Mouse (Mus musculus) heart, embryonic 11.5 days (tissue): ENCODE results near the gene Dstn. TPM values are rescaled to one million over a fixed set of nuclear protein-coding genes. Genes with fewer than 3 reads are reported as not detected.

Experiments
- ATAC-seq: fragments of 200-750 bp; cut with Nextera tagmentation; replicated peaks from 2 replicates; pipeline ENCODE4 v1.8.0; 2017; ENCODE audit warnings: moderate library complexity; ENCODE audit not compliant: insufficient number of reproducible peaks, low FRiP score, low TSS enrichment
- H3K27ac ChIP-seq: fragments of 300-500 bp; sonication (generic); 2 replicates; pipeline ENCODE4 v1.5.1; 2014; ENCODE audit warnings: mild to moderate bottlenecking, low read depth, low read length
- H3K27me3 ChIP-seq: fragments of 300-500 bp; sonication (generic); 2 replicates; pipeline ENCODE4 v1.6.1; 2014; ENCODE audit warnings: mild to moderate bottlenecking, low read length, mixed read lengths; ENCODE audit not compliant: control insufficient read depth, insufficient read depth
- H3K36me3 ChIP-seq: fragments of 300-500 bp; sonication (generic); 2 replicates; pipeline ENCODE4 v1.6.1; 2014; ENCODE audit warnings: mild to moderate bottlenecking, low read length, moderate library complexity, mixed read lengths; ENCODE audit not compliant: control insufficient read depth, insufficient read depth
- H3K4me1 ChIP-seq: fragments of 300-500 bp; sonication (generic); 2 replicates; pipeline ENCODE4 v1.6.1; 2014; ENCODE audit warnings: low read length; ENCODE audit not compliant: control insufficient read depth, insufficient read depth
- H3K4me2 ChIP-seq: fragments of 300-500 bp; sonication (generic); 2 replicates; pipeline ENCODE4 v1.6.1; 2014; ENCODE audit warnings: mild to moderate bottlenecking, moderate library complexity
- H3K4me3 ChIP-seq: fragments of 300-500 bp; sonication (generic); 2 replicates; pipeline ENCODE4 v1.5.1; 2014; ENCODE audit warnings: low read depth, low read length
- H3K9ac ChIP-seq: fragments of 300-500 bp; sonication (generic); 2 replicates; pipeline ENCODE4 v1.6.1; 2014; ENCODE audit warnings: mild to moderate bottlenecking, low read depth, low read length, moderate library complexity
- H3K9me3 ChIP-seq: fragments of 300-500 bp; sonication (generic); replicated peaks from 2 replicates; pipeline ENCODE4 v1.6.1; 2016; ENCODE audit warnings: low read length; ENCODE audit not compliant: control insufficient read depth
- WGBS: fragments of 180-500 bp; shearing (Covaris S2); extraction: QIAGEN DNeasy Blood & Tissue Kit; methylation state at CpG from one replicate; pipeline ENCODE4 v1.1.7; 2014; ENCODE audit not compliant: insufficient replicate concordance; 5-methylcytosine and 5-hydroxymethylcytosine counted together
- polyA plus RNA-seq: library from polyadenylated mRNA; unstranded; fragments of >200 nt; fragmentation: Nextera tagmentation; extraction: Ambion mirVana; gene quantifications from 2 replicates; pipeline ENCODE4 v1.2.1, GENCODE M21; 2014

Gene Dstn
- polyA plus RNA-seq, 1 experiment from 2014 or later = 1,059 TPM

DNA sequence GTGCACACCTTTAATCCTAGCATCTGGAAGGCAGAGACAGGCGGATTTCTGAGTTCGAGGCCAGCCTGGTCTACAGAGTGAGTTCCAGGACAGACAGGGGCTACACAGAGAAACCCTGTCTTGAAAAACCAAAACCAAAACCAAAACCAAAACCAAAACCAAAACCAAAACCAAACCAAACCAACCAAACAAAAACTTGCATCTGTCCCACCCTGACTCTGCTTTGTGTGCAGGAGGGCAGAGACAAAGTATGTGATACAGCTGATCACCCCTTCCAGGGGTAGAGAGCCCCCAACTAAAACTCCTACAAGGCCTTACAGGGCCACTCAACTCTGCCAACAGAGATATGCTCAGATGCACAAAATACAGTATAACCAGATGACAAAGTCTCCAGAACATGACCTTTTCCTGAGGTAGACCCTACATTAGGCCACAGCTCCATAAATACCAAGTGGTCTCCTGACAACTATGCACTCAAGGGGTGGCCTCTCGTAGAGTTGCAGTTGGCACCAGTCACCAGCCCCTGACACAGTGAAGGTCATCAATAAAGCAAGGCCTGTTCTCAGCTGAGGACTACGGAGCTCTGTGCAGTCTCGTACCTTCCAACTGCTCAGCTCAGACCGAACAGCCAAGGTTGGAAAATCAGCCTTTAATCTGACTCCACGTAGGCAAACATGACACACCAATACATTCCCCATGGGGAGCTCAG is 77.0 kb downstream of the Dstn start:
- Histone ChIP-seq H3K4me3 (no peak overlapping the region), H3K27ac (no peak overlapping the region), H3K27me3 (no peaks in the 10 kb centered on the region), H3K4me2 (no peak overlapping the region), H3K9ac (no peak overlapping the region), H3K36me3 (no peaks in the 10 kb centered on the region), H3K4me1 (peaks cover 19% of the 10 kb centered on the region), H3K9me3 (no peaks in the 10 kb centered on the region)
- ATAC-seq = no peak
- 80% methylated on average over 7 of the region's 7 CpGs for WGBS

Other genes with a start within 250 kb of the Dstn start
- 1.5 and 1.9 TPM in 2 replicates for gene Bfsp1, start 52.1 kb upstream of the Dstn start, polyA plus RNA-seq
- gene Rrbp1, start 95.9 kb downstream of the Dstn start, polyA plus RNA-seq = 56.4 and 64.8 TPM in 2 replicates
- not detected in 2 replicates for gene Banf2, start 117.7 kb downstream of the Dstn start, polyA plus RNA-seq